11 mouse cellular contexts compared by ENCODE assay signal in the genomic region with DNA sequence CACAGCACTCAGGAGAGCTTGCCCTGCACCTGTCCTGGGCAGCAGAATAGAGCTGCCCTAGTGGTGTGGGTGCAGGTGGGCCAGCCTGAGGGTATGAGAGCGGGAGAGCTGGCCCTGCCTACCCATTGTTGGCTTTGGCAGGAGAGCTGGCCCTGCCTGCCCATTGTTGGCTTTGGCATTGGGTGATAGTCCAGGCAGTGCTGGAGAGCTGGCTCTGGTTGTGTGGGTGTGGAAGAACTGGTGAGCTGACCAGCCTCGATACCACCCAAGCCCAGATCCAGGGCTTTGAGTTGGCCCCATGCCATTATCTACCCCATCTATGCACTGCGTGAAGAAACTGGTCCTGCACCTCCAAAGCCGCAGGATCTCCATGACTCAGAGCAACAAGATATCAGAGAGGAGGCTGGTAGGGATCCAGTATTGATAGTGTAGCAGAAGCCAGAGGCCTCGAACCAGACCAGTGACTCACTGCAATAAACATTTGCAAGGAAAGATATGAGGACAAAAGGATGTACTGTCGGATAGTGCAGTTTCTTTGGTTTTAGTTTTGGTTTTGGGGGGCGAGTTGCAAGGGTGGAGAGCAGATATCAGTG.
DNase-seq lines count a peak whose midpoint lies in the region; ATAC-seq and TF ChIP-seq lines count a peak whose summit lies in the region.
"Had no signal": no experiment of that assay in that cellular context is flagged by ENCODE, and none has a peak within 500 bp of the region (broad histone marks: within the 10 kb centered on the region; RNA-seq: fewer than 3 reads in every experiment).

No protein-coding gene starts in this region.

- no peak for TF ChIP-seq EP300 in stomach, postnatal 0 days (optimal IDR thresholded peaks at IDR 0.05)

- no peak overlapping the region for H3K9ac ChIP-seq in neural tube, embryonic 15.5 days (replicated peaks)
- no peak overlapping the region for H3K9ac ChIP-seq in stomach, postnatal 0 days (ENCODE audit: low read length)
- H3K9ac ChIP-seq: stomach, embryonic 15.5 days had no signal

- H3K4me3 ChIP-seq in neural tube, embryonic 15.5 days (replicated peaks), result no peak overlapping the region
- H3K4me3 ChIP-seq in stomach, postnatal 0 days (ENCODE audit: low read depth, low read length), result no peak overlapping the region
- H3K4me3 ChIP-seq in midbrain, embryonic 10.5 days, result no peak overlapping the region
- H3K4me3 ChIP-seq: stomach, embryonic 15.5 days had no signal

- peak; percentile 35; the same call in 1 of the 2 replicates for ATAC-seq in neural tube, embryonic 15.5 days (ENCODE audit: low FRiP score)
- peak; percentile 65 for ATAC-seq in stomach, postnatal 0 days (ENCODE audit: low FRiP score, low TSS enrichment)

- no peak overlapping the region for H3K27ac ChIP-seq in neural tube, embryonic 15.5 days (replicated peaks)
- no peak overlapping the region for H3K27ac ChIP-seq in stomach, postnatal 0 days (replicated peaks)
- H3K27ac ChIP-seq in midbrain, embryonic 10.5 days (replicated peaks), result no peak overlapping the region
- H3K27ac ChIP-seq: kidney, postnatal 0 days; stomach, embryonic 15.5 days had no signal

- 92% methylated on average over 7 of the region's 7 CpGs for WGBS in neural tube, embryonic 15.5 days
- WGBS in stomach, postnatal 0 days, result 69% methylated on average over 7 of the region's 7 CpGs
- WGBS in midbrain, embryonic 10.5 days, result 88% methylated on average over 7 of the region's 7 CpGs

- H3K9me3 ChIP-seq in neural tube, embryonic 15.5 days (replicated peaks), result no peaks in the 10 kb centered on the region
- H3K9me3 ChIP-seq in stomach, postnatal 0 days (ENCODE audit: control insufficient read depth, low read length), result no peaks in the 10 kb centered on the region
- no peaks in the 10 kb centered on the region for H3K9me3 ChIP-seq in midbrain, embryonic 10.5 days (replicated peaks)
- H3K9me3 ChIP-seq: stomach, embryonic 15.5 days had no signal

- TF ChIP-seq CTCF in stomach, postnatal 0 days (IDR thresholded peaks at IDR 0.05; ENCODE audit: low read depth), result no peak

- no peaks in the 10 kb centered on the region for H3K27me3 ChIP-seq in neural tube, embryonic 15.5 days (replicated peaks)
- no peaks in the 10 kb centered on the region for H3K27me3 ChIP-seq in stomach, postnatal 0 days (ENCODE audit: control insufficient read depth, insufficient read depth, low read length)
- no peaks in the 10 kb centered on the region for H3K27me3 ChIP-seq in midbrain, embryonic 10.5 days (ENCODE audit: low read depth, poor library complexity, severe bottlenecking)
- H3K27me3 ChIP-seq: stomach, embryonic 15.5 days had no signal

- H3K4me1 ChIP-seq in neural tube, embryonic 15.5 days, result no peaks in the 10 kb centered on the region
- H3K4me1 ChIP-seq in stomach, postnatal 0 days (replicated peaks; ENCODE audit: control insufficient read depth, insufficient read depth), result no peaks in the 10 kb centered on the region
- peaks cover 6% of the 10 kb centered on the region; the same call in 1 of the 2 replicates for H3K4me1 ChIP-seq in midbrain, embryonic 10.5 days
- H3K4me1 ChIP-seq: stomach, embryonic 15.5 days had no signal

- DNase-seq in cerebellum, adult 11-12 months, result peak; percentile 9
- no peak for DNase-seq in cerebellum, postnatal 4 days (ENCODE audit: low spot score in 2 of 2)
- no peak for DNase-seq in neural tube, embryonic 10.5 days (ENCODE audit: extremely low spot score, low spot score)
- peak; percentile 69 for DNase-seq in fat pad, adult 2 months (ENCODE audit: extremely low read depth, low read depth, low spot score)
- DNase-seq in stomach, postnatal 0 days (ENCODE audit: low spot score), result no peak
- DNase-seq in spleen, postnatal 14 days (ENCODE audit: low spot score in 2 of 2), result no peak
- DNase-seq in midbrain, embryonic 10.5 days (ENCODE audit: low spot score), result no peak
- DNase-seq: embryo, embryonic 11 days had no signal

- H3K4me2 ChIP-seq in neural tube, embryonic 15.5 days, result no peak overlapping the region
- no peak overlapping the region for H3K4me2 ChIP-seq in stomach, postnatal 0 days (replicated peaks; ENCODE audit: low read depth)
- H3K4me2 ChIP-seq: stomach, embryonic 15.5 days had no signal

- peaks cover 19% of the 10 kb centered on the region; the same call in 1 of the 2 replicates for H3K36me3 ChIP-seq in neural tube, embryonic 15.5 days
- no peaks in the 10 kb centered on the region for H3K36me3 ChIP-seq in stomach, postnatal 0 days (ENCODE audit: control insufficient read depth, insufficient read depth, low read length)
- peaks cover 3% of the 10 kb centered on the region; the same call in 1 of the 2 replicates for H3K36me3 ChIP-seq in midbrain, embryonic 10.5 days
- H3K36me3 ChIP-seq: stomach, embryonic 15.5 days had no signal

Comparison
In these comparisons a context has a peak if more than half of its experiments do, and no peak if none do; other contexts are left out.
1. DNase-seq: peak in cerebellum, adult 11-12 months (single experiment) and fat pad, adult 2 months (single experiment); none in cerebellum, postnatal 4 days (0 of 2), neural tube, embryonic 10.5 days (single experiment), stomach, postnatal 0 days (single experiment), spleen, postnatal 14 days (0 of 2) and midbrain, embryonic 10.5 days (single experiment).